Mouse (Mus musculus) bone marrow, adult 2 months (tissue): ENCODE measurements around the gene Cby3. TPM values are rescaled to one million over a fixed set of nuclear protein-coding genes. Genes with fewer than 3 reads are reported as not detected.

Experiments used
- H3K27ac ChIP-seq: fragments of 200-500 bp; 2 replicates; pipeline ENCODE4 v1.5.1; 2012; ENCODE audit warnings: low read depth, mild to moderate bottlenecking, control low read depth, inconsistent platforms, low read length; ENCODE audit not compliant: control insufficient read depth, poor library complexity, insufficient read depth
- H3K4me1 ChIP-seq: fragments of 200-500 bp; 2 replicates; pipeline ENCODE4 v1.6.1; 2011; ENCODE audit warnings: low read length; ENCODE audit not compliant: control insufficient read depth, insufficient read depth
- H3K4me3 ChIP-seq: fragments of 200-500 bp; replicated peaks from 2 replicates; pipeline ENCODE3; 2011; ENCODE audit warnings: mild to moderate bottlenecking, low read depth, low read length, control low read depth; ENCODE audit not compliant: control insufficient read depth
- CTCF ChIP-seq: fragments of 200-500 bp; IDR thresholded peaks from 2 replicates; pipeline ENCODE4 v1.5.1; 2011; ENCODE audit warnings: low read length, control low read depth; ENCODE audit not compliant: control insufficient read depth, insufficient read depth
- POLR2A ChIP-seq: fragments of 200-500 bp; IDR thresholded peaks from 2 replicates; pipeline ENCODE4 v1.6.1; 2011; ENCODE audit warnings: low read depth, mild to moderate bottlenecking, control low read depth, low read length, borderline replicate concordance; ENCODE audit not compliant: control insufficient read depth
- WGBS: fragments of 180-500 bp; shearing (Covaris S2); methylation state at CpG from one replicate; pipeline ENCODE4 v1.1.7; 2018; 5-methylcytosine and 5-hydroxymethylcytosine counted together
- polyA plus RNA-seq: library from polyadenylated mRNA; stranded (reverse); fragments of >200 nt; gene quantifications from 2 replicates; pipeline ENCODE4 v1.2.4, GENCODE M21; 2011; ENCODE audit warnings: low replicate concordance; ENCODE audit not compliant: missing spikeins, insufficient read depth, insufficient read length

The Cby3 gene
- polyA plus RNA-seq, 1 experiment, result not detected

- Histone ChIP-seq H3K4me3 (no peak overlapping the region), H3K27ac (peak overlapping the region; percentile 100), H3K4me1 (peaks cover 1% of the 10 kb centered on the region; the same call in 1 of the 2 replicates)
- WGBS, result 38% methylated on average over 10 of the region's 10 CpGs
- no peak for TF ChIP-seq CTCF
Measured at GRCm38 (mm10) chr11:50376156-50376790, 22.0 kb downstream of the Cby3 start.

GRCm38 (mm10) chr11:50376911-50377891, 22.9 kb downstream of the Cby3 start, which contains the start of gene Hnrnph1:
Gene Hnrnph1, plus strand, starts transcription at chr11:50376990.
- TF ChIP-seq POLR2A, result peak; percentile 96
- TF ChIP-seq CTCF, result no peak
- peak within 1 kb of the TSS; percentile 100 for H3K27ac ChIP-seq
- WGBS, result under 1% methylated on average over 76 of the region's 76 CpGs
- peak within 1 kb of the TSS; percentile 100 for H3K4me3 ChIP-seq
- H3K4me1 ChIP-seq, result peaks cover 1% of the 10 kb centered on the region; the same call in 1 of the 2 replicates

GRCm38 (mm10) chr11:50377892-50378684, 23.8 kb downstream of the Cby3 start:
- H3K27ac ChIP-seq, result peak overlapping the region; percentile 100
- H3K4me1 ChIP-seq, result peaks cover 1% of the 10 kb centered on the region; the same call in 1 of the 2 replicates
- TF ChIP-seq CTCF, result peak; percentile 53
- TF ChIP-seq POLR2A, result peak; percentile 56; the same call in 1 of the 2 replicates
- H3K4me3 ChIP-seq, result peak overlapping the region; percentile 100
- under 1% methylated on average over 70 of the region's 71 CpGs for WGBS

GRCm38 (mm10) chr11:50379023-50379752, 24.9 kb downstream of the Cby3 start:
- Histone ChIP-seq H3K4me1 (peaks cover 1% of the 10 kb centered on the region; the same call in 1 of the 2 replicates), H3K4me3 (peak overlapping the region; percentile 60), H3K27ac (no peak overlapping the region)
- 34% methylated on average over 12 of the region's 12 CpGs for WGBS
- TF ChIP-seq POLR2A, result no peak
- no peak for TF ChIP-seq CTCF

GRCm38 (mm10) chr11:50381311-50381710, 27.0 kb downstream of the Cby3 start:
- H3K4me1 ChIP-seq, result no peaks in the 10 kb centered on the region; the same call in 1 of the 2 replicates
- TF ChIP-seq POLR2A, result no peak
- TF ChIP-seq CTCF, result no peak
- 33% methylated on average over 4 of the region's 4 CpGs for WGBS
- H3K27ac ChIP-seq, result no peak overlapping the region
- H3K4me3 ChIP-seq, result no peak overlapping the region

- H3K4me3 ChIP-seq, result no peak overlapping the region
- TF ChIP-seq POLR2A (no peak), CTCF (no peak)
- 82% methylated on average over 3 of the region's 3 CpGs for WGBS
- H3K27ac ChIP-seq, result no peak overlapping the region
- no peaks in the 10 kb centered on the region for H3K4me1 ChIP-seq
Measured at GRCm38 (mm10) chr11:50387167-50387679, 33.0 kb downstream of the Cby3 start.

- H3K4me3 ChIP-seq, result no peak overlapping the region
- WGBS, result 84% methylated on average over 4 of the region's 4 CpGs
- H3K4me1 ChIP-seq, result no peaks in the 10 kb centered on the region
- no peak overlapping the region for H3K27ac ChIP-seq
- TF ChIP-seq CTCF (no peak), POLR2A (no peak)
Measured at GRCm38 (mm10) chr11:50387697-50388096, 33.4 kb downstream of the Cby3 start.
